Mouse (Mus musculus) gonadal fat pad, adult 2 months (tissue): Measurements from ENCODE around the gene Rasal1. TPM values are rescaled to one million over a fixed set of nuclear protein-coding genes. Genes with fewer than 3 reads are reported as not detected.

Experiments used
- DNase-seq: peaks from one replicate; pipeline ENCODE4 v3.0.0-alpha.2; 2012; ENCODE audit warnings: low read depth
- polyA plus RNA-seq: library from polyadenylated mRNA; depleted of rRNA; stranded (reverse); fragments of >200 nt; gene quantifications from 2 replicates; pipeline ENCODE4 v1.2.3, GENCODE M21; 2012; rRNA removed

Gene Rasal1
- polyA plus RNA-seq, 1 experiment, result 0.95 TPM

- DNase-seq, result no peak
Observed at GRCm38 (mm10) chr5:120725811-120726455, 77.3 kb downstream of the Rasal1 start.

Other genes with a start within 250 kb of the Rasal1 start
- not detected in 2 replicates for gene Lhx5, start 217.1 kb upstream of the Rasal1 start, polyA plus RNA-seq
- 6.5 and 13.1 TPM in 2 replicates for gene Sdsl, start 176.0 kb upstream of the Rasal1 start, polyA plus RNA-seq
- 0.58 TPM in 1 of 2 replicates, not detected in the other for gene Sds, start 172.3 kb upstream of the Rasal1 start, polyA plus RNA-seq
- gene Plbd2, start 145.2 kb upstream of the Rasal1 start, polyA plus RNA-seq, result 49.8 and 54.5 TPM in 2 replicates
- gene Slc8b1, start 137.6 kb upstream of the Rasal1 start, polyA plus RNA-seq, result 24.0 and 30.7 TPM in 2 replicates
- gene Tpcn1, start 60.1 kb upstream of the Rasal1 start, polyA plus RNA-seq, result 68.0 and 79.0 TPM in 2 replicates
- 2.3 and 3.1 TPM in 2 replicates for gene Iqcd, start 59.8 kb upstream of the Rasal1 start, polyA plus RNA-seq
- 15.6 and 17.8 TPM in 2 replicates for gene Rita1, start 36.2 kb upstream of the Rasal1 start, polyA plus RNA-seq
- 34.2 and 37.0 TPM in 2 replicates for gene Ddx54, start 36.1 kb upstream of the Rasal1 start, polyA plus RNA-seq
- gene Cfap73, start 14.6 kb upstream of the Rasal1 start, polyA plus RNA-seq, result 0.24 and 0.65 TPM in 2 replicates
- 6.1 and 7.0 TPM in 2 replicates for gene Dtx1, start 63.1 kb downstream of the Rasal1 start, polyA plus RNA-seq
- 3.4 and 5.4 TPM in 2 replicates for gene Oas2, start 101.0 kb downstream of the Rasal1 start, polyA plus RNA-seq
- gene Oas3, start 128.8 kb downstream of the Rasal1 start, polyA plus RNA-seq, result 0.58 and 0.72 TPM in 2 replicates
- not detected in 2 replicates for gene Oas1e, start 146.7 kb downstream of the Rasal1 start, polyA plus RNA-seq
- 2.7 and 4.1 TPM in 2 replicates for gene Oas1c, start 163.7 kb downstream of the Rasal1 start, polyA plus RNA-seq
- gene Oas1f, start 198.6 kb downstream of the Rasal1 start, polyA plus RNA-seq, result 0.08 TPM in 1 of 2 replicates, not detected in the other
- not detected in 2 replicates for gene Oas1h, start 212.6 kb downstream of the Rasal1 start, polyA plus RNA-seq
- gene Oas1g, start 238.8 kb downstream of the Rasal1 start, polyA plus RNA-seq, result 1.4 and 3.0 TPM in 2 replicates